ENCODE assay signal across 16 mouse cellular contexts in the genomic region with DNA sequence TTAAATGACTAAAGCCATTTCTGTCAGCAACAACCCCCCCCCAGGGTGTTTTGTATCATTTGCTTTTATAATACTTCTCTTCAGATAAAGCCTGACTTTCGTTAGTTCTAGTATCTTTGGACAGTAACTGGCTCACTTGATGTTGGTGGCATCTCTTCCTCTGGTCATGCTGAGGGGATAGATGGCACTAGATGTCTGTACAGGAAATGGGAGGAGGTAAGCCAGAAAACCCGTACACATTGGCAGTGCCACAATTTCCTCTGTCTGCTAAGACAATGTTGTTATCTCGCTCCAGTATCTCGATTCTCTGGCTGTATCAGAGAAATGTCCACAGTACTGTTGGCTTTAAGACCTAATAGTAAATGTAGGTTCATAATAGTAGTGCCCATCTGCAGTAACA.
"Had no signal": no experiment of that assay in that cellular context is flagged by ENCODE, and none has a peak within 500 bp of the region (broad histone marks: within the 10 kb centered on the region; RNA-seq: fewer than 3 reads in every experiment).

No protein-coding gene starts in this region.

- H3K27me3 ChIP-seq: limb, embryonic 12.5 days; liver, embryonic 13.5 days; lung, embryonic 15.5 days; neural tube, embryonic 13.5 days had no signal

- H3K27ac ChIP-seq: limb, embryonic 12.5 days; liver, embryonic 13.5 days; lung, embryonic 15.5 days; macrophage; neural tube, embryonic 13.5 days had no signal

- DNase-seq: kidney, postnatal 25 days; layer of hippocampus, adult 9-11 months; liver; liver, embryonic 13.5 days; liver, postnatal 0 days; lung, postnatal 14 days; retina, postnatal 1 day; right cerebral cortex, postnatal 4 days; spleen, adult 18-20 months; thymus, adult 18-20 months; thymus, postnatal 36 days had no signal

- ATAC-seq: liver, postnatal 0 days; midbrain, embryonic 16.5 days had no signal

- H3K36me3 ChIP-seq: limb, embryonic 12.5 days; liver, embryonic 13.5 days; lung, embryonic 15.5 days; neural tube, embryonic 13.5 days had no signal

- H3K4me1 ChIP-seq: limb, embryonic 12.5 days; lung, embryonic 15.5 days; neural tube, embryonic 13.5 days had no signal

- H3K4me3 ChIP-seq: limb, embryonic 12.5 days; liver, embryonic 13.5 days; lung, embryonic 15.5 days; neural tube, embryonic 13.5 days had no signal
